9 mouse cellular contexts compared by ENCODE assay signal in genomic region chr4:154506774-154507435, GRCm38 (mm10).
A peak's percentile ranks its signal among the peaks of the same experiment; 100 is the strongest.
DNase-seq lines count a peak whose midpoint lies in the region; ATAC-seq and TF ChIP-seq lines count a peak whose summit lies in the region.
"Had no signal": no experiment of that assay in that cellular context is flagged by ENCODE, and none has a peak within 500 bp of the region (broad histone marks: within the 10 kb centered on the region; RNA-seq: fewer than 3 reads in every experiment).

No protein-coding gene starts in this region.

- H3K27me3 ChIP-seq in heart, embryonic 14.5 days (ENCODE audit: control insufficient read depth, insufficient read depth, low read length) = peaks cover 3% of the 10 kb centered on the region; the same call in 1 of the 2 replicates
- H3K27me3 ChIP-seq in forebrain, postnatal 0 days (ENCODE audit: insufficient read depth, low read length) = no peaks in the 10 kb centered on the region; the same call in 1 of the 2 replicates

- H3K4me3 ChIP-seq in heart, embryonic 14.5 days (ENCODE audit: control insufficient read depth in 1 of 2, insufficient read depth in 1 of 2, low read depth in 1 of 2, low read length in 2 of 2) = no peak overlapping the region
- H3K4me3 ChIP-seq in forebrain, postnatal 0 days (ENCODE audit: low read depth, low read length) = 0 out of 2 replicates have a peak overlapping the region, but pooled peaks have one; percentile 11

- WGBS in heart, embryonic 14.5 days = 36% methylated on average over 20 of the region's 20 CpGs
- WGBS in forebrain, postnatal 0 days = 5% methylated on average over 20 of the region's 20 CpGs

- H3K27ac ChIP-seq in heart, embryonic 14.5 days (replicated peaks in 1 of 2; ENCODE audit: control insufficient read depth in 1 of 2, insufficient read depth in 1 of 2, low read depth in 2 of 2, low read length in 2 of 2) = no peak overlapping the region
- H3K27ac ChIP-seq in forebrain, postnatal 0 days (ENCODE audit: low read depth, low read length) = no peak overlapping the region
- H3K27ac ChIP-seq: kidney, postnatal 0 days had no signal

- H3K4me2 ChIP-seq in heart, embryonic 14.5 days (ENCODE audit: low read length) = no peak overlapping the region
- peak overlapping the region; percentile 43 for H3K4me2 ChIP-seq in forebrain, postnatal 0 days (ENCODE audit: low read depth)

- no peak for ATAC-seq in heart, embryonic 14.5 days (ENCODE audit: insufficient number of reproducible peaks, insufficient read depth, low FRiP score, low read depth)
- ATAC-seq in forebrain, postnatal 0 days = peak; percentile 67

- no peaks in the 10 kb centered on the region for H3K36me3 ChIP-seq in heart, embryonic 14.5 days (ENCODE audit: control insufficient read depth, insufficient read depth, low read length)
- no peaks in the 10 kb centered on the region for H3K36me3 ChIP-seq in forebrain, postnatal 0 days (ENCODE audit: insufficient read depth)

- H3K9ac ChIP-seq in heart, embryonic 14.5 days (ENCODE audit: low read length) = peak overlapping the region; percentile 6; the same call in 1 of the 2 replicates
- no peak overlapping the region for H3K9ac ChIP-seq in forebrain, postnatal 0 days

- peaks cover 51 to 70% of the 10 kb centered on the region in 2 experiments for H3K4me1 ChIP-seq in heart, embryonic 14.5 days (ENCODE audit: control insufficient read depth in 2 of 2, insufficient read depth in 2 of 2, low read length in 2 of 2)
- peaks cover 24% of the 10 kb centered on the region for H3K4me1 ChIP-seq in forebrain, postnatal 0 days (ENCODE audit: insufficient read depth)

- H3K9me3 ChIP-seq in heart, embryonic 14.5 days (ENCODE audit: control insufficient read depth, low read length) = no peaks in the 10 kb centered on the region
- H3K9me3 ChIP-seq in forebrain, postnatal 0 days (ENCODE audit: low read length) = no peaks in the 10 kb centered on the region

- no peak for TF ChIP-seq CTCF in forebrain, postnatal 0 days (IDR thresholded peaks at IDR 0.05; ENCODE audit: low read depth)

- DNase-seq in heart, adult 9 months (ENCODE audit: low spot score in 2 of 2) = no peak
- DNase-seq in forebrain, postnatal 0 days = peak; percentile 71
- DNase-seq in left cerebral cortex, postnatal 10 days (ENCODE audit: extremely low spot score in 1 of 2, low spot score in 2 of 2) = peak; percentile 58
- peak; percentile 31 for DNase-seq in right cerebral cortex, postnatal 25 days
- DNase-seq in lung, adult 18-20 months = no peak
- no peak for DNase-seq in spleen, postnatal 10 days (ENCODE audit: low spot score in 2 of 2)
- DNase-seq in heart, postnatal 25 days (ENCODE audit: low spot score) = no peak

- intact Hi-C loops in left cerebral cortex, postnatal 10 days (cut with DNase I) = no loop called here
- intact Hi-C loops in heart, postnatal 25 days (cut with DNase I) = no loop called here

Comparison
In these comparisons a context has a peak if more than half of its experiments do, and no peak if none do; other contexts are left out.
1. DNase-seq: peak in forebrain, postnatal 0 days (single experiment), left cerebral cortex, postnatal 10 days (2 of 2) and right cerebral cortex, postnatal 25 days (single experiment); none in heart, adult 9 months (0 of 2), lung, adult 18-20 months (0 of 2), spleen, postnatal 10 days (0 of 2) and heart, postnatal 25 days (single experiment).